Mouse (Mus musculus): ENCODE measurements around the gene Alcam. TPM values are rescaled to one million over a fixed set of nuclear protein-coding genes. Genes with fewer than 3 reads are reported as not detected.

Alcam gene
- total and polyA plus RNA-seq, 3 experiments, result not detected

- TF ChIP-seq POLR2AphosphoS5 (IDR thresholded peaks at IDR 0.05; ENCODE audit: borderline replicate concordance, low read depth, low read length), result no peak
- TF ChIP-seq ELF1 (IDR thresholded peaks at IDR 0.05; ENCODE audit: low read depth, low read length), result no peak
- TF ChIP-seq TBP (IDR thresholded peaks at IDR 0.05; ENCODE audit: low read depth, low read length), result no peak
- no peak for TF ChIP-seq CHD2 (IDR thresholded peaks at IDR 0.05; ENCODE audit: low read length)
- TF ChIP-seq POLR2A (IDR thresholded peaks at IDR 0.05; ENCODE audit: control insufficient read depth in 1 of 2, insufficient read depth in 1 of 2, low read depth in 1 of 2, low read length in 2 of 2, poor library complexity in 1 of 2), result no peak
Observed at GRCm38 (mm10) chr16:52229930-52230329, 223.9 kb downstream of the Alcam start.

GRCm38 (mm10) chr16:52229446-52229845 lies 224.4 kb downstream of the Alcam start:
- H3K9me3 ChIP-seq (replicated peaks; ENCODE audit: insufficient read depth, low read length), result no peaks in the 10 kb centered on the region
- H3K27me3 ChIP-seq (ENCODE audit: control insufficient read depth in 1 of 2, insufficient read depth in 2 of 2, low read length in 2 of 2), result no peaks in the 10 kb centered on the region
- no peak overlapping the region for H3K27ac ChIP-seq (ENCODE audit: control insufficient read depth, low read depth, low read length)
- no peaks in the 10 kb centered on the region for H3K36me3 ChIP-seq (ENCODE audit: control insufficient read depth in 1 of 2, insufficient read depth in 2 of 2, low read length in 2 of 2)
- no peak for DNase-seq (ENCODE audit: low read depth, low spot score)
- no peaks in the 10 kb centered on the region for H3K79me2 ChIP-seq (ENCODE audit: control insufficient read depth, insufficient read depth, low read length, poor library complexity)
- H3K4me3 ChIP-seq (ENCODE audit: control insufficient read depth in 1 of 2, insufficient read depth in 1 of 2, low read depth in 2 of 2, low read length in 2 of 2), result no peak overlapping the region
- no peak overlapping the region for H3K9ac ChIP-seq (ENCODE audit: control insufficient read depth, low read depth, low read length, poor library complexity, severe bottlenecking)
- no peak for TF ChIP-seq CHD1 (IDR thresholded peaks at IDR 0.05; ENCODE audit: low read depth, low read length)
- TF ChIP-seq POLR2AphosphoS5 (IDR thresholded peaks at IDR 0.05; ENCODE audit: borderline replicate concordance, low read depth, low read length), result no peak
- no peak for TF ChIP-seq POLR2AphosphoS2 (IDR thresholded peaks at IDR 0.05; ENCODE audit: low read length)
- TF ChIP-seq ELF1 (IDR thresholded peaks at IDR 0.05; ENCODE audit: low read depth, low read length), result no peak
- no peak for TF ChIP-seq MYC (IDR thresholded peaks at IDR 0.05; ENCODE audit: low read depth, low read length)
- TF ChIP-seq ZMIZ1 (IDR thresholded peaks at IDR 0.05; ENCODE audit: low read depth, low read length), result no peak
- TF ChIP-seq ZC3H11A (IDR thresholded peaks at IDR 0.05; ENCODE audit: low read depth, low read length), result no peak
- TF ChIP-seq MYB (IDR thresholded peaks at IDR 0.05; ENCODE audit: low read depth, low read length), result no peak
- no peak for TF ChIP-seq NELFE (IDR thresholded peaks at IDR 0.05; ENCODE audit: low read depth, low read length)
- no peak for TF ChIP-seq RAD21 (IDR thresholded peaks at IDR 0.05; ENCODE audit: low read depth, low read length)
- no peak for TF ChIP-seq POLR2A (IDR thresholded peaks at IDR 0.05; ENCODE audit: control insufficient read depth in 1 of 2, insufficient read depth in 1 of 2, low read depth in 1 of 2, low read length in 2 of 2, poor library complexity in 1 of 2)
- TF ChIP-seq TBP (IDR thresholded peaks at IDR 0.05; ENCODE audit: low read depth, low read length), result no peak
- TF ChIP-seq TAL1 (IDR thresholded peaks at IDR 0.05; ENCODE audit: low read length), result no peak
- no peak for TF ChIP-seq MAX (IDR thresholded peaks at IDR 0.05; ENCODE audit: low read length)
- TF ChIP-seq UBTF (IDR thresholded peaks at IDR 0.05; ENCODE audit: borderline replicate concordance, insufficient read depth, low read depth, low read length), result no peak
- TF ChIP-seq EP300 (IDR thresholded peaks at IDR 0.05; ENCODE audit: low read depth in 1 of 2, low read length in 2 of 2), result no peak
- TF ChIP-seq ZKSCAN1 (IDR thresholded peaks at IDR 0.05; ENCODE audit: low read depth, low read length), result no peak
- TF ChIP-seq USF1 (IDR thresholded peaks at IDR 0.05; ENCODE audit: low read depth, low read length), result no peak
- TF ChIP-seq ETS1 (IDR thresholded peaks at IDR 0.05; ENCODE audit: low read depth, low read length), result no peak
- TF ChIP-seq BHLHE40 (IDR thresholded peaks at IDR 0.05; ENCODE audit: borderline replicate concordance, low read depth, low read length), result no peak
- no peaks in the 10 kb centered on the region for H3K4me1 ChIP-seq (ENCODE audit: control insufficient read depth in 1 of 2, insufficient read depth in 2 of 2, low read length in 2 of 2)

More at GRCm38 (mm10) chr16:52229930-52230329, 223.9 kb downstream of the Alcam start:
- Histone ChIP-seq H3K4me3 (ENCODE audit: control insufficient read depth in 1 of 2, insufficient read depth in 1 of 2, low read depth in 2 of 2, low read length in 2 of 2) (no peak overlapping the region), H3K27me3 (ENCODE audit: control insufficient read depth in 1 of 2, insufficient read depth in 2 of 2, low read length in 2 of 2) (no peaks in the 10 kb centered on the region), H3K27ac (ENCODE audit: control insufficient read depth, low read depth, low read length) (no peak overlapping the region), H3K4me1 (ENCODE audit: control insufficient read depth in 1 of 2, insufficient read depth in 2 of 2, low read length in 2 of 2) (no peaks in the 10 kb centered on the region), H3K9me3 (replicated peaks; ENCODE audit: insufficient read depth, low read length) (no peaks in the 10 kb centered on the region), H3K79me2 (ENCODE audit: control insufficient read depth, insufficient read depth, low read length, poor library complexity) (no peaks in the 10 kb centered on the region), H3K36me3 (ENCODE audit: control insufficient read depth in 1 of 2, insufficient read depth in 2 of 2, low read length in 2 of 2) (no peaks in the 10 kb centered on the region), H3K9ac (ENCODE audit: control insufficient read depth, low read depth, low read length, poor library complexity, severe bottlenecking) (no peak overlapping the region)
- DNase-seq (ENCODE audit: low read depth, low spot score), result no peak
